Mouse (Mus musculus) stomach, embryonic 16.5 days (tissue): ENCODE measurements around the gene Ranbp17. TPM values are rescaled to one million over a fixed set of nuclear protein-coding genes. Genes with fewer than 3 reads are reported as not detected.

ENCODE experiments used
- ATAC-seq: fragments of 200-750 bp; cut with Nextera tagmentation; 2 replicates; pipeline ENCODE4 v1.8.0; 2017; ENCODE audit warnings: moderate number of reproducible peaks, moderate TSS enrichment; ENCODE audit not compliant: insufficient read depth, low FRiP score
- H3K27ac ChIP-seq: fragments of 300-500 bp; sonication (generic); 2 replicates; pipeline ENCODE4 v1.5.1; 2014; ENCODE audit warnings: low read length
- H3K27me3 ChIP-seq: fragments of 300-500 bp; sonication (generic); 2 replicates; pipeline ENCODE4 v1.6.1; 2014; ENCODE audit warnings: low read length, control low read depth, mixed read lengths; ENCODE audit not compliant: control insufficient read depth, insufficient read depth
- H3K36me3 ChIP-seq: fragments of 300-500 bp; sonication (generic); 2 replicates; pipeline ENCODE4 v1.6.1; 2014; ENCODE audit warnings: low read length; ENCODE audit not compliant: control insufficient read depth, insufficient read depth
- H3K4me1 ChIP-seq: fragments of 300-500 bp; sonication (generic); 2 replicates; pipeline ENCODE4 v1.6.1; 2014; ENCODE audit warnings: low read length, control low read depth, mixed read lengths; ENCODE audit not compliant: control insufficient read depth, insufficient read depth
- H3K4me2 ChIP-seq: fragments of 300-500 bp; sonication (generic); 2 replicates; pipeline ENCODE4 v1.6.1; 2014; ENCODE audit warnings: low read depth, low read length, mixed read lengths
- H3K4me3 ChIP-seq: fragments of 300-500 bp; sonication (generic); replicated peaks from 2 replicates; pipeline ENCODE4 v1.5.1; 2014; ENCODE audit warnings: mild to moderate bottlenecking, low read length
- H3K9ac ChIP-seq: fragments of 300-500 bp; sonication (generic); 2 replicates; pipeline ENCODE4 v1.6.1; 2014; ENCODE audit warnings: low read length
- H3K9me3 ChIP-seq: fragments of 300-500 bp; sonication (generic); replicated peaks from 2 replicates; pipeline ENCODE4 v1.6.1; 2016; ENCODE audit warnings: low read length, control low read depth; ENCODE audit not compliant: control insufficient read depth
- WGBS: fragments of 180-500 bp; shearing (Covaris S2); extraction: QIAGEN DNeasy Blood & Tissue Kit; methylation state at CpG from one replicate; pipeline ENCODE4 v1.1.7; 2014; 5-methylcytosine and 5-hydroxymethylcytosine counted together
- polyA plus RNA-seq: library from polyadenylated mRNA; unstranded; fragments of >200 nt; fragmentation: Nextera tagmentation; extraction: Ambion mirVana; gene quantifications from 2 replicates; pipeline ENCODE4 v1.2.1, GENCODE M21; 2015

Gene Ranbp17
- polyA plus RNA-seq, 1 experiment from 2014 or later, result 4.4 TPM

DNA sequence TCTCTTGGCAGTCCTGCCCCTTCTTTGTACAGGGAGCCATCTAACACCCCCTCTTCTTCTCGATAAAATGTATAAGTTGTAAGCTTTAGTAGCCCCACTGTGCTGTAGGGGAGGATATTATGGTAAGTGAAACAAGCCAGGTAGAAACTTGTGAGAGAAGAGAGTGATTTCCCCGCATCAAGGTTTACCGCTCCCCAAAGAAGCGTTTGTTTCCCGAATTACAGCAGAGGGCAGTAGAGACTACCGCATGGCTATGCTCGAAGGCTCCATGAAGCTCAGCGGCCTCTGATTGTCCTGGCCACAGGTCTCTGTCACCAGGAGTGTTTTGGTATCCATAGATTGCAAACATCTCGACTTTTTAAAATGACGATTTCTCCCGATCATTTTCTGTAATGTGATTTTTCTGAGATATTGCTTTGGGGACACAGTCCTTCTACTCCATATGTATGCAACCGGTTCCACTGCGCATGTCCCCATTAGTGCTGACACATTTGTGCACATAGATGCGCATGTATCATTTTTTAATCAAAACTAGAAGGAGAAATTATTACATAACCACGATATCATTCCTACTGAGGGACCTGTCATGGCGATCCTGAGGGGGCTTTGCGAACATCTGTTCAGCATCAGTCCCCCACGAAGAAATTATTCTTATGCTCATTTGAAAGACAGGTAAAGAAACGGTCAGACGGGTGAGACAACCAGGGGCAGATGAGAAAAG, 336.9 kb downstream of the Ranbp17 start:
- Histone ChIP-seq H3K27ac (no peak overlapping the region), H3K4me1 (0 out of 2 replicates have a peak, but pooled peaks cover 5% of the 10 kb centered on the region), H3K4me2 (no peak overlapping the region), H3K9ac (no peak overlapping the region), H3K4me3 (no peak overlapping the region), H3K9me3 (no peaks in the 10 kb centered on the region), H3K36me3 (no peaks in the 10 kb centered on the region), H3K27me3 (peaks cover 12% of the 10 kb centered on the region)
- WGBS, result 32% methylated on average over 20 of the region's 20 CpGs
- ATAC-seq, result no peak; the same call in 1 of the 2 replicates

GRCm38 (mm10) chr11:33175768-33176167, 337.8 kb downstream of the Ranbp17 start:
- H3K27me3 ChIP-seq, result peaks cover 17% of the 10 kb centered on the region
- WGBS, result 56% methylated on average over 3 of the region's 3 CpGs
- no peak overlapping the region for H3K27ac ChIP-seq
- H3K9me3 ChIP-seq, result no peaks in the 10 kb centered on the region
- no peak overlapping the region for H3K9ac ChIP-seq
- H3K4me2 ChIP-seq, result no peak overlapping the region
- no peak overlapping the region for H3K4me3 ChIP-seq
- no peak for ATAC-seq
- no peaks in the 10 kb centered on the region for H3K36me3 ChIP-seq
- H3K4me1 ChIP-seq, result 0 out of 2 replicates have a peak, but pooled peaks cover 2% of the 10 kb centered on the region

DNA sequence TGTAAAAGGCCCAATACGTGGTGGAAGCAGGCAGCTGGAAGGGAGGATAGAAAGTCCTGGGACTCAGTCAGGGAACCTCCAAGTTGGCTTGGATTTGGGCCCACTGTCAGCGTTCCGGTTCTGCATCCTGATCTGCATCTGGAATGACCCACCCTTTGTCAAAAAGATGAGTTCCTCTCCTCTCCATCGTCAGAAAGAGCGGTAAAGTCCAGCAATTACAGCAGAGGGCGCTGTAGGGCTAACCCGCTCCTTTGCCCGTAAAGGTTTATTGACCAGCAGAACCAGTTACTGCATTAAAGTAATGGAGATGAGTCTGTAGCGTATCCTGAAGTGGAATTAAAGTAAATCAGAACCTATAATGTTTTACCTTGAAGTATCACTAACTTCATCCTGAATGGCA, 343.1 kb downstream of the Ranbp17 start:
- WGBS, result 15% methylated on average over 9 of the region's 9 CpGs
- peaks cover 10% of the 10 kb centered on the region; the same call in 1 of the 2 replicates for H3K27me3 ChIP-seq
- no peak for ATAC-seq
- H3K4me2 ChIP-seq, result no peak overlapping the region
- H3K27ac ChIP-seq, result no peak overlapping the region
- H3K4me3 ChIP-seq, result no peak overlapping the region
- H3K9me3 ChIP-seq, result no peaks in the 10 kb centered on the region
- H3K4me1 ChIP-seq, result no peaks in the 10 kb centered on the region
- H3K36me3 ChIP-seq, result no peaks in the 10 kb centered on the region
- H3K9ac ChIP-seq, result no peak overlapping the region

DNA sequence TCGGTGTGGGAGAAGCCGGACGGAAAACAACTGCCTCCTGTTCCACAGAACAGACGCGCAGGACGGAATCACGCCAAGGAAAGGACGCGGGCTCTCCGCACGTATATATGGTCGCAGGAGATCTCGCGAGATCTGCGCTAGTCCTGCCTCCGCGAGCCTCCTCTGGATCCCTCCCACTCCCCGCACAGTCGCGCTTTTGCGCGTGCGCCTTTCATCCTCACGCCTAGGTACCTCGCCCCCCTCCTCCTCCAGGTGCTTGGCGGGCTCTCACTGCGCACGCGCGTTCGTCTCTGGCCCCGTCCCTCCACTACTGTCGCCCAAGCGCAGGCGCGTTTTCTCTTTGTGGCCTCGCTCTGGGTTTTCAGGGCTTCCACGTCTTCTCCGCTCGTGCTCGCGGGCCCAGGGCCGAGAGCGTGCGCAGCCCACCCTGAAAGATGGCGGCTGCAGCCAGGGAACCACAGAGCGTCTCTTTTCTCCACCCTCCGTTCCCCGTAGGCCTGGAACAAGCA, 350.5 kb downstream of the Ranbp17 start, which contains the start of gene Npm1:
Gene Npm1, minus strand, starts transcription at position 209 of the 509 bp plus-strand sequence.
- H3K4me1 ChIP-seq, result peaks cover 7% of the 10 kb centered on the region; the same call in 1 of the 2 replicates
- H3K9me3 ChIP-seq, result no peaks in the 10 kb centered on the region
- peak within 1 kb of the TSS; percentile 84 for H3K4me2 ChIP-seq
- H3K4me3 ChIP-seq, result peak within 1 kb of the TSS; percentile 88
- H3K9ac ChIP-seq, result peak within 1 kb of the TSS; percentile 97
- peak within 1 kb of the TSS; percentile 97 for H3K27ac ChIP-seq
- H3K36me3 ChIP-seq, result peaks cover 12% of the 10 kb centered on the region; the same call in 1 of the 2 replicates
- WGBS, result 3% methylated on average over 49 of the region's 49 CpGs
- H3K27me3 ChIP-seq, result no peaks in the 10 kb centered on the region
- peak; percentile 97 for ATAC-seq

DNA sequence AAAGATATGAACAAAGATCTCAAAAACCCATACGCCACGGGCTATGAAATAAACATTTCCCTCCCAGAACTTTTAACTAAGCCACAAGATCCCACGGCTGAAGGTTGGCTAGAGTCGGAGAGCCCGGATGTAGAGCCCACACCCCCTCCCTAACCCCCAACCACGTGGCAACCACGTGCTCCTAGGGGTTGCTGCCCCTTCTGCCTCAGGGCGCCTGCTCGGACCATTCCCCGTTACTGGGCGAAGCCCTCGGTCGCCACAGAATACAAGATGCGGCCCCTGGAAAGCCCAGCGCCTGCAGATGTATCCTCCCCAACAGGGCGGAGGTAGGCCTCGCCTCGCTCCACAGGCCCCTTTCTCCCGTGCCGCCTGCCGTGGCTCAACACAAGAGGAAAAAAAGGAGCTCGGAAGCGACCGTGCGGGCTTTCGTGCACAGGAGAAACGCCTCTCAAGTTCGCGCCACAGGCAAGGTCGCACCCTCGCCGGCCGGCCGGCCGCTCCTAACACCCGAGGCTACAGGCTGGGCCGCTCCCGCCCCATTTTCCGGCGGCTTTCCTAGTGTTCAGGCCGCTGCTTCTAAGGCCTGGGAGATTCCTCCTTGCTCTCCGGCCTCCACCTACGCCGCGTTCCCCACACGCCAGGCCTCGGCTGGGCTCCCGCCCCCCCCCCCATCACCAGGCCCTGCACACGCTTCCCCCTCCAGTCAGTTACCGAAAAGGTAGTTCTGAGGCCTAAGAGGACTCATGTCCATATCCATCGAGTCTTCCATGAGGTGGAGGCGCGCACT, 351.1 kb downstream of the Ranbp17 start:
- Histone ChIP-seq H3K27ac (peak overlapping the region; percentile 88), H3K4me2 (peak overlapping the region; percentile 84)
- 3% methylated on average over 49 of the region's 53 CpGs for WGBS

More for the DNA sequence above, 351.1 kb downstream of the Ranbp17 start:
- peak; percentile 54 for ATAC-seq
- H3K9me3 ChIP-seq, result no peaks in the 10 kb centered on the region
- peaks cover 15% of the 10 kb centered on the region; the same call in 1 of the 2 replicates for H3K36me3 ChIP-seq
- peaks cover 7% of the 10 kb centered on the region; the same call in 1 of the 2 replicates for H3K4me1 ChIP-seq
- no peaks in the 10 kb centered on the region for H3K27me3 ChIP-seq
- peak overlapping the region; percentile 88 for H3K4me3 ChIP-seq
- H3K9ac ChIP-seq, result peak overlapping the region; percentile 97

Other genes starting within 250 kb of the Ranbp17 start
- gene Gm12117, start 237.0 kb downstream of the Ranbp17 start, polyA plus RNA-seq, result not detected in 2 replicates
- gene Gabrp, start 65.2 kb upstream of the Ranbp17 start, polyA plus RNA-seq, result 0.45 and 0.57 TPM in 2 replicates
- gene D130052B06Rik, start 85.6 kb upstream of the Ranbp17 start, polyA plus RNA-seq, result not detected in 2 replicates